Mouse (Mus musculus) right cerebral cortex, postnatal 10 days (tissue): ENCODE measurements around the gene Rpl39.
"Not testable (repeated sequence)": the region's sequence is repeated elsewhere in the genome, so short reads cannot be mapped to it uniquely, and the experiment has no call there.

Source experiments
- DNase-seq, 2 experiments: peaks; one replicate each; pipeline ENCODE4 v3.0.0; 2021; ENCODE audit warnings: low spot score in 2 of 2

Rpl39 gene

GRCm38 (mm10) chrX:37084927-37085660 lies at the start of gene Rpl39:
Gene Rpl39 (minus strand): TSS chrX:37085402.
- peak; percentile 88 to 90 for DNase-seq

GRCm38 (mm10) chrX:37126671-37127358 lies 41.6 kb upstream of the Rpl39 start, which contains the start of gene Nkap:
Gene Nkap (plus strand): TSS chrX:37126795.
- DNase-seq = peak; percentile 82 to 84

GRCm38 (mm10) chrX:37125511-37125910 lies 40.3 kb upstream of the Rpl39 start:
- no peak for DNase-seq

- no peak for DNase-seq
These were observed 35.0 kb upstream of the Rpl39 start for GRCm38 (mm10) chrX:37120212-37120611.

GRCm38 (mm10) chrX:37119585-37119984 lies 34.4 kb upstream of the Rpl39 start:
- no peak for DNase-seq

- no peak for DNase-seq
These were observed 31.9 kb upstream of the Rpl39 start for GRCm38 (mm10) chrX:37117085-37117484.

- no peak for DNase-seq
These were observed 25.6 kb upstream of the Rpl39 start for GRCm38 (mm10) chrX:37110881-37111193.

- DNase-seq = peak; percentile 95 to 96
These were observed 25.1 kb upstream of the Rpl39 start, which contains the start of gene Upf3b for GRCm38 (mm10) chrX:37110193-37110880. Gene Upf3b (minus strand): TSS chrX:37110322.

GRCm38 (mm10) chrX:37109526-37110192 lies 24.5 kb upstream of the Rpl39 start:
- DNase-seq = no peak

- no peak for DNase-seq
These were observed 18.6 kb upstream of the Rpl39 start for GRCm38 (mm10) chrX:37103826-37104225.

GRCm38 (mm10) chrX:37098681-37099080 lies 13.5 kb upstream of the Rpl39 start:
- DNase-seq = no peak

GRCm38 (mm10) chrX:37095106-37095768 lies 10.0 kb upstream of the Rpl39 start:
- no peak for DNase-seq

GRCm38 (mm10) chrX:37091457-37091856 lies 6.3 kb upstream of the Rpl39 start:
- DNase-seq = no peak

- DNase-seq = no peak
These were observed 3.6 kb upstream of the Rpl39 start for GRCm38 (mm10) chrX:37088778-37089177.

- DNase-seq = no peak
These were observed 463 bp upstream of the Rpl39 start for GRCm38 (mm10) chrX:37085665-37086064.

- DNase-seq = peak in 1 of 2 experiments; percentile 49
These were observed 780 bp downstream of the Rpl39 start for GRCm38 (mm10) chrX:37084318-37084926.

- DNase-seq = no peak
These were observed 4.0 kb downstream of the Rpl39 start for GRCm38 (mm10) chrX:37081194-37081593.

- not testable (repeated sequence) for DNase-seq
These were observed 4.9 kb downstream of the Rpl39 start for GRCm38 (mm10) chrX:37080345-37080744.

GRCm38 (mm10) chrX:37076651-37077050 lies 8.6 kb downstream of the Rpl39 start:
- no peak for DNase-seq

- peak; percentile 53 to 70 for DNase-seq
These were observed 10.8 kb downstream of the Rpl39 start for GRCm38 (mm10) chrX:37074262-37074892.

GRCm38 (mm10) chrX:37068766-37069165 lies 16.4 kb downstream of the Rpl39 start:
- no peak for DNase-seq
